Mouse (Mus musculus) kidney, embryonic 14.5 days (tissue): ENCODE measurements around the gene Syn3. TPM values are rescaled to one million over a fixed set of nuclear protein-coding genes. Genes with fewer than 3 reads are reported as not detected.

Experiments used
- ATAC-seq: fragments of 200-750 bp; cut with Nextera tagmentation; 2 replicates; pipeline ENCODE4 v1.8.0; 2017; ENCODE audit warnings: moderate number of reproducible peaks, mild to moderate bottlenecking, moderate TSS enrichment, moderate library complexity; ENCODE audit not compliant: low FRiP score, low TSS enrichment
- H3K27ac ChIP-seq: fragments of 300-500 bp; sonication (generic); 2 replicates; pipeline ENCODE4 v1.5.1; 2014; ENCODE audit warnings: low read depth, mild to moderate bottlenecking, low read length, moderate library complexity, mixed read lengths
- H3K27me3 ChIP-seq: fragments of 300-500 bp; sonication (generic); 2 replicates; pipeline ENCODE4 v1.6.1; 2014; ENCODE audit warnings: mild to moderate bottlenecking, low read length; ENCODE audit not compliant: control insufficient read depth, insufficient read depth
- H3K36me3 ChIP-seq: fragments of 300-500 bp; sonication (generic); 2 replicates; pipeline ENCODE4 v1.6.1; 2014; ENCODE audit warnings: low read length, mixed read lengths; ENCODE audit not compliant: control insufficient read depth, insufficient read depth
- H3K4me1 ChIP-seq: fragments of 300-500 bp; sonication (generic); 2 replicates; pipeline ENCODE4 v1.6.1; 2014; ENCODE audit warnings: low read length, mixed read lengths; ENCODE audit not compliant: control insufficient read depth, insufficient read depth
- H3K4me2 ChIP-seq: fragments of 300-500 bp; sonication (generic); replicated peaks from 2 replicates; pipeline ENCODE4 v1.6.1; 2014; ENCODE audit warnings: low read depth, mild to moderate bottlenecking, low read length
- H3K4me3 ChIP-seq: fragments of 300-500 bp; sonication (generic); 2 replicates; pipeline ENCODE4 v1.5.1; 2014; ENCODE audit warnings: mild to moderate bottlenecking, low read length
- H3K9ac ChIP-seq: fragments of 300-500 bp; sonication (generic); 2 replicates; pipeline ENCODE4 v1.6.1; 2014; ENCODE audit warnings: low read depth, mild to moderate bottlenecking, low read length, moderate library complexity
- H3K9me3 ChIP-seq: fragments of 300-500 bp; sonication (generic); 2 replicates; pipeline ENCODE4 v1.6.1; 2016; ENCODE audit warnings: low read length; ENCODE audit not compliant: control insufficient read depth
- WGBS: fragments of 180-500 bp; shearing (Covaris S2); extraction: QIAGEN DNeasy Blood & Tissue Kit; methylation state at CpG from one replicate; pipeline ENCODE4 v1.1.7; 2014; 5-methylcytosine and 5-hydroxymethylcytosine counted together
- polyA plus RNA-seq: library from polyadenylated mRNA; unstranded; fragments of >200 nt; fragmentation: Nextera tagmentation; extraction: Ambion mirVana; gene quantifications from 2 replicates; pipeline ENCODE4 v1.2.1, GENCODE M21; 2014

Gene Syn3
- polyA plus RNA-seq, 1 experiment from 2014 or later, result 8.4 TPM

GRCm38 (mm10) chr10:86358307-86358975 is 140.3 kb downstream of the Syn3 start:
- H3K27me3 ChIP-seq, result no peaks in the 10 kb centered on the region
- H3K4me2 ChIP-seq, result no peak overlapping the region
- no peak overlapping the region for H3K4me3 ChIP-seq
- no peak overlapping the region for H3K27ac ChIP-seq
- no peaks in the 10 kb centered on the region for H3K36me3 ChIP-seq
- no peaks in the 10 kb centered on the region for H3K9me3 ChIP-seq
- no peak overlapping the region for H3K9ac ChIP-seq
- 86% methylated on average over 7 of the region's 7 CpGs for WGBS
- H3K4me1 ChIP-seq, result 0 out of 2 replicates have a peak, but pooled peaks cover 2% of the 10 kb centered on the region
- ATAC-seq, result no peak

GRCm38 (mm10) chr10:86356819-86357563 is 141.7 kb downstream of the Syn3 start:
- ATAC-seq, result no peak
- H3K4me3 ChIP-seq, result no peak overlapping the region
- no peaks in the 10 kb centered on the region for H3K27me3 ChIP-seq
- H3K4me1 ChIP-seq, result no peaks in the 10 kb centered on the region
- H3K27ac ChIP-seq, result no peak overlapping the region
- H3K9me3 ChIP-seq, result no peaks in the 10 kb centered on the region
- no peaks in the 10 kb centered on the region for H3K36me3 ChIP-seq
- no peak overlapping the region for H3K9ac ChIP-seq
- WGBS, result 63% methylated on average over 5 of the region's 5 CpGs
- no peak overlapping the region for H3K4me2 ChIP-seq

- no peak for ATAC-seq
These were observed 146.2 kb downstream of the Syn3 start for GRCm38 (mm10) chr10:86352521-86352920.

GRCm38 (mm10) chr10:86351287-86351686 is 147.4 kb downstream of the Syn3 start:
- H3K4me1 ChIP-seq, result no peaks in the 10 kb centered on the region
- no peak for ATAC-seq
- H3K4me3 ChIP-seq, result no peak overlapping the region
- H3K9me3 ChIP-seq, result no peaks in the 10 kb centered on the region
- H3K9ac ChIP-seq, result no peak overlapping the region
- no peak overlapping the region for H3K27ac ChIP-seq
- H3K4me2 ChIP-seq, result no peak overlapping the region
- H3K27me3 ChIP-seq, result no peaks in the 10 kb centered on the region
- peaks cover 5% of the 10 kb centered on the region; the same call in 1 of the 2 replicates for H3K36me3 ChIP-seq
- 85% methylated on average over 2 of the region's 2 CpGs for WGBS

More at GRCm38 (mm10) chr10:86352521-86352920, 146.2 kb downstream of the Syn3 start:
- no peak overlapping the region for H3K4me2 ChIP-seq
- H3K27ac ChIP-seq, result no peak overlapping the region
- H3K9me3 ChIP-seq, result no peaks in the 10 kb centered on the region
- H3K9ac ChIP-seq, result no peak overlapping the region
- no peak overlapping the region for H3K4me3 ChIP-seq
- 89% methylated on average over 3 of the region's 3 CpGs for WGBS
- no peaks in the 10 kb centered on the region for H3K4me1 ChIP-seq
- no peaks in the 10 kb centered on the region for H3K27me3 ChIP-seq
- H3K36me3 ChIP-seq, result peaks cover 2% of the 10 kb centered on the region; the same call in 1 of the 2 replicates

GRCm38 (mm10) chr10:86346235-86346840 is 152.4 kb downstream of the Syn3 start:
- H3K4me3 ChIP-seq, result no peak overlapping the region
- WGBS, result 57% methylated on average over 3 of the region's 3 CpGs
- H3K36me3 ChIP-seq, result peaks cover 12% of the 10 kb centered on the region; the same call in 1 of the 2 replicates
- no peaks in the 10 kb centered on the region for H3K9me3 ChIP-seq
- no peak overlapping the region for H3K4me2 ChIP-seq
- no peaks in the 10 kb centered on the region for H3K27me3 ChIP-seq
- 0 out of 2 replicates have a peak, but pooled peaks have one; percentile 52 for ATAC-seq
- H3K27ac ChIP-seq, result no peak overlapping the region
- H3K4me1 ChIP-seq, result 0 out of 2 replicates have a peak, but pooled peaks cover 8% of the 10 kb centered on the region
- no peak overlapping the region for H3K9ac ChIP-seq

- H3K27ac ChIP-seq, result no peak overlapping the region
- H3K27me3 ChIP-seq, result no peaks in the 10 kb centered on the region
- H3K36me3 ChIP-seq, result peaks cover 12% of the 10 kb centered on the region; the same call in 1 of the 2 replicates
- no peak overlapping the region for H3K9ac ChIP-seq
- no peak overlapping the region for H3K4me3 ChIP-seq
- no peak for ATAC-seq
- WGBS, result 96% methylated on average over 9 of the region's 9 CpGs
- H3K4me2 ChIP-seq, result no peak overlapping the region
- H3K9me3 ChIP-seq, result no peaks in the 10 kb centered on the region
- H3K4me1 ChIP-seq, result 0 out of 2 replicates have a peak, but pooled peaks cover 8% of the 10 kb centered on the region
These were observed 153.1 kb downstream of the Syn3 start for GRCm38 (mm10) chr10:86345645-86346044.

- H3K36me3 ChIP-seq, result peaks cover 12% of the 10 kb centered on the region; the same call in 1 of the 2 replicates
- H3K9ac ChIP-seq, result no peak overlapping the region
- H3K4me2 ChIP-seq, result no peak overlapping the region
- H3K4me3 ChIP-seq, result no peak overlapping the region
- H3K9me3 ChIP-seq, result no peaks in the 10 kb centered on the region
- H3K27ac ChIP-seq, result no peak overlapping the region
- H3K4me1 ChIP-seq, result 0 out of 2 replicates have a peak, but pooled peaks cover 8% of the 10 kb centered on the region
- H3K27me3 ChIP-seq, result no peaks in the 10 kb centered on the region
- ATAC-seq, result no peak
- 87% methylated on average over 6 of the region's 6 CpGs for WGBS
These were observed 154.0 kb downstream of the Syn3 start for GRCm38 (mm10) chr10:86344654-86345053.

- peaks cover 12% of the 10 kb centered on the region; the same call in 1 of the 2 replicates for H3K36me3 ChIP-seq
- no peak overlapping the region for H3K27ac ChIP-seq
- no peaks in the 10 kb centered on the region for H3K27me3 ChIP-seq
- no peak for ATAC-seq
- 0 out of 2 replicates have a peak, but pooled peaks cover 8% of the 10 kb centered on the region for H3K4me1 ChIP-seq
- no peaks in the 10 kb centered on the region for H3K9me3 ChIP-seq
- WGBS, result 92% methylated on average over 7 of the region's 7 CpGs
- no peak overlapping the region for H3K4me3 ChIP-seq
- H3K9ac ChIP-seq, result no peak overlapping the region
- H3K4me2 ChIP-seq, result no peak overlapping the region
These were observed 154.8 kb downstream of the Syn3 start for GRCm38 (mm10) chr10:86343931-86344330.
